Mouse (Mus musculus) neural tube, embryonic 14.5 days (tissue): Measurements from ENCODE around the gene Kctd14. TPM values are rescaled to one million over a fixed set of nuclear protein-coding genes. Genes with fewer than 3 reads are reported as not detected.
"Not testable (repeated sequence)": the region's sequence is repeated elsewhere in the genome, so short reads cannot be mapped to it uniquely, and the experiment has no call there.

Experiments
- ATAC-seq: fragments of 200-750 bp; cut with Nextera tagmentation; 2 replicates; pipeline ENCODE4 v1.8.0; 2017; ENCODE audit warnings: low read depth, mild to moderate bottlenecking, moderate TSS enrichment, moderate library complexity
- H3K27ac ChIP-seq: fragments of 300-500 bp; sonication (generic); 2 replicates; pipeline ENCODE4 v1.5.1; 2014; ENCODE audit warnings: low read depth, mild to moderate bottlenecking, control low read depth, low read length, moderate library complexity, mixed read lengths
- H3K27me3 ChIP-seq: fragments of 300-500 bp; sonication (generic); 2 replicates; pipeline ENCODE4 v1.6.1; 2014; ENCODE audit warnings: low read length; ENCODE audit not compliant: control insufficient read depth, insufficient read depth
- H3K36me3 ChIP-seq: fragments of 300-500 bp; sonication (generic); 2 replicates; pipeline ENCODE4 v1.6.1; 2014; ENCODE audit warnings: low read length, mixed read lengths; ENCODE audit not compliant: control insufficient read depth, insufficient read depth
- H3K4me1 ChIP-seq: fragments of 300-500 bp; sonication (generic); 2 replicates; pipeline ENCODE4 v1.6.1; 2014; ENCODE audit warnings: low read length; ENCODE audit not compliant: control insufficient read depth, insufficient read depth
- H3K4me2 ChIP-seq: fragments of 300-500 bp; sonication (generic); 2 replicates; pipeline ENCODE4 v1.6.1; 2014; ENCODE audit warnings: mild to moderate bottlenecking, low read depth, low read length, control low read depth
- H3K4me3 ChIP-seq: fragments of 300-500 bp; sonication (generic); 2 replicates; pipeline ENCODE4 v1.5.1; 2014; ENCODE audit warnings: low read depth, low read length, control low read depth, mixed read lengths
- H3K9ac ChIP-seq: fragments of 300-500 bp; sonication (generic); replicated peaks from 2 replicates; pipeline ENCODE4 v1.6.1; 2014; ENCODE audit warnings: low read depth, mild to moderate bottlenecking, control low read depth, low read length, mixed read lengths
- H3K9me3 ChIP-seq: fragments of 300-500 bp; sonication (generic); 2 replicates; pipeline ENCODE4 v1.6.1; 2016; ENCODE audit warnings: low read length; ENCODE audit not compliant: control insufficient read depth
- WGBS: fragments of 180-500 bp; shearing (Covaris S2); extraction: QIAGEN DNeasy Blood & Tissue Kit; methylation state at CpG from one replicate; pipeline ENCODE4 v1.1.7; 2014; 5-methylcytosine and 5-hydroxymethylcytosine counted together
- polyA plus RNA-seq: library from polyadenylated mRNA; unstranded; fragments of >200 nt; fragmentation: Nextera tagmentation; extraction: Ambion mirVana; gene quantifications from 2 replicates; pipeline ENCODE4 v1.2.1, GENCODE M21; 2014

Kctd14 gene
- 2.1 and 2.5 TPM in 2 replicates for polyA plus RNA-seq

GRCm38 (mm10) chr7:97451023-97451422 is at the start of gene Kctd14:
Gene Kctd14, plus strand, starts transcription at chr7:97451323.
- not testable (repeated sequence) for H3K27me3 ChIP-seq, H3K9me3 ChIP-seq, H3K4me2 ChIP-seq, H3K27ac ChIP-seq, H3K9ac ChIP-seq, H3K4me3 ChIP-seq, H3K4me1 ChIP-seq, H3K36me3 ChIP-seq, ATAC-seq
- 83% methylated on average over 2 of the region's 2 CpGs for WGBS

- no peak for ATAC-seq
- Histone ChIP-seq H3K4me2 (no peak overlapping the region), H3K27me3 (no peaks in the 10 kb centered on the region), H3K9ac (no peak overlapping the region), H3K27ac (no peak overlapping the region), H3K4me1 (no peaks in the 10 kb centered on the region), H3K9me3 (no peaks in the 10 kb centered on the region), H3K4me3 (no peak overlapping the region), H3K36me3 (peaks cover 18% of the 10 kb centered on the region)
- 78% methylated on average over 10 of the region's 10 CpGs for WGBS
Measured at GRCm38 (mm10) chr7:97407145-97407544, 44.0 kb upstream of the Kctd14 start.

GRCm38 (mm10) chr7:97411106-97411505 is 40.0 kb upstream of the Kctd14 start:
- H3K4me2 ChIP-seq, result no peak overlapping the region
- no peaks in the 10 kb centered on the region for H3K27me3 ChIP-seq
- no peak for ATAC-seq
- no peak overlapping the region for H3K27ac ChIP-seq
- WGBS, result 94% methylated on average over 2 of the region's 2 CpGs
- H3K4me1 ChIP-seq, result no peaks in the 10 kb centered on the region
- peaks cover 18% of the 10 kb centered on the region for H3K36me3 ChIP-seq
- no peaks in the 10 kb centered on the region for H3K9me3 ChIP-seq
- no peak overlapping the region for H3K9ac ChIP-seq
- no peak overlapping the region for H3K4me3 ChIP-seq

GRCm38 (mm10) chr7:97411575-97411974 is 39.5 kb upstream of the Kctd14 start:
- no peak overlapping the region for H3K4me2 ChIP-seq
- no peak overlapping the region for H3K9ac ChIP-seq
- no peak for ATAC-seq
- H3K9me3 ChIP-seq, result no peaks in the 10 kb centered on the region
- WGBS, result 85% methylated on average over 3 of the region's 3 CpGs
- no peak overlapping the region for H3K4me3 ChIP-seq
- H3K4me1 ChIP-seq, result no peaks in the 10 kb centered on the region
- H3K36me3 ChIP-seq, result peaks cover 18% of the 10 kb centered on the region
- no peak overlapping the region for H3K27ac ChIP-seq
- no peaks in the 10 kb centered on the region for H3K27me3 ChIP-seq

- Histone ChIP-seq H3K27ac (no peak overlapping the region), H3K9ac (no peak overlapping the region), H3K4me1 (no peaks in the 10 kb centered on the region), H3K27me3 (no peaks in the 10 kb centered on the region), H3K4me2 (no peak overlapping the region), H3K9me3 (no peaks in the 10 kb centered on the region), H3K4me3 (no peak overlapping the region), H3K36me3 (peaks cover 18% of the 10 kb centered on the region)
- WGBS, result 94% methylated on average over 1 of the region's 1 CpGs
- ATAC-seq, result no peak
Measured at GRCm38 (mm10) chr7:97413981-97414380, 37.1 kb upstream of the Kctd14 start.

- H3K27ac ChIP-seq, result no peak overlapping the region
- 86% methylated on average over 1 of the region's 1 CpGs for WGBS
- no peak for ATAC-seq
- H3K4me3 ChIP-seq, result no peak overlapping the region
- H3K36me3 ChIP-seq, result peaks cover 15% of the 10 kb centered on the region
- no peaks in the 10 kb centered on the region for H3K4me1 ChIP-seq
- no peaks in the 10 kb centered on the region for H3K27me3 ChIP-seq
- no peak overlapping the region for H3K9ac ChIP-seq
- no peak overlapping the region for H3K4me2 ChIP-seq
- H3K9me3 ChIP-seq, result no peaks in the 10 kb centered on the region
Measured at GRCm38 (mm10) chr7:97414426-97414825, 36.7 kb upstream of the Kctd14 start.

- H3K36me3 ChIP-seq, result peaks cover 10% of the 10 kb centered on the region
- no peak for ATAC-seq
- H3K9me3 ChIP-seq, result no peaks in the 10 kb centered on the region
- H3K27me3 ChIP-seq, result no peaks in the 10 kb centered on the region
- H3K9ac ChIP-seq, result no peak overlapping the region
- no peak overlapping the region for H3K4me3 ChIP-seq
- WGBS, result 65% methylated on average over 9 of the region's 9 CpGs
- H3K27ac ChIP-seq, result no peak overlapping the region
- H3K4me1 ChIP-seq, result no peaks in the 10 kb centered on the region
- no peak overlapping the region for H3K4me2 ChIP-seq
Measured at GRCm38 (mm10) chr7:97414915-97415687, 36.0 kb upstream of the Kctd14 start.

GRCm38 (mm10) chr7:97416473-97416872 is 34.6 kb upstream of the Kctd14 start:
- no peaks in the 10 kb centered on the region for H3K4me1 ChIP-seq
- WGBS, result 94% methylated on average over 4 of the region's 4 CpGs
- no peaks in the 10 kb centered on the region for H3K36me3 ChIP-seq
- no peak overlapping the region for H3K4me3 ChIP-seq
- no peaks in the 10 kb centered on the region for H3K9me3 ChIP-seq
- ATAC-seq, result no peak
- no peak overlapping the region for H3K27ac ChIP-seq
- no peak overlapping the region for H3K4me2 ChIP-seq
- H3K27me3 ChIP-seq, result no peaks in the 10 kb centered on the region
- no peak overlapping the region for H3K9ac ChIP-seq

GRCm38 (mm10) chr7:97416906-97417777 is 34.0 kb upstream of the Kctd14 start, which contains the start of gene Thrsp:
Gene Thrsp, minus strand, starts transcription at chr7:97417730.
- no peak for ATAC-seq
- WGBS, result 81% methylated on average over 25 of the region's 25 CpGs
- H3K4me2 ChIP-seq, result no peak within 1 kb of the TSS
- H3K9ac ChIP-seq, result no peak within 1 kb of the TSS
- H3K4me1 ChIP-seq, result no peaks in the 10 kb centered on the region
- H3K27ac ChIP-seq, result no peak within 1 kb of the TSS
- H3K27me3 ChIP-seq, result no peaks in the 10 kb centered on the region
- no peaks in the 10 kb centered on the region for H3K9me3 ChIP-seq
- H3K4me3 ChIP-seq, result no peak within 1 kb of the TSS
- H3K36me3 ChIP-seq, result no peaks in the 10 kb centered on the region
